Mouse (Mus musculus) cerebellum, adult (tissue): ENCODE data around the gene Ppp1ca.
A peak's percentile ranks its signal among the peaks of the same experiment; 100 is the strongest.

Experiments used
- ATAC-seq: cut with Nextera tagmentation; 2 replicates; pipeline ENCODE4 v1.9.2; 2017; ENCODE audit warnings: mild to moderate bottlenecking, moderate library complexity, mixed read lengths; ENCODE audit not compliant: insufficient number of reproducible peaks, low FRiP score, low TSS enrichment

The Ppp1ca gene

GRCm38 (mm10) chr19:4181892-4182291, 10.0 kb upstream of the Ppp1ca start:
- ATAC-seq: no peak

- no peak for ATAC-seq
Observed at GRCm38 (mm10) chr19:4183689-4184088, 8.2 kb upstream of the Ppp1ca start.

- no peak for ATAC-seq
Observed at GRCm38 (mm10) chr19:4184976-4185975, 6.6 kb upstream of the Ppp1ca start.

GRCm38 (mm10) chr19:4187303-4187702, 4.6 kb upstream of the Ppp1ca start:
- ATAC-seq: no peak

GRCm38 (mm10) chr19:4189051-4189620, 2.7 kb upstream of the Ppp1ca start:
- no peak for ATAC-seq

GRCm38 (mm10) chr19:4190831-4191334, 982 bp upstream of the Ppp1ca start, which contains the start of gene Tbc1d10c:
TSS of gene Tbc1d10c (minus strand) at chr19:4191284.
- no peak for ATAC-seq

GRCm38 (mm10) chr19:4192251-4192985, 553 bp downstream of the Ppp1ca start:
- ATAC-seq: no peak

GRCm38 (mm10) chr19:4193129-4193528, 1.3 kb downstream of the Ppp1ca start:
- no peak for ATAC-seq

GRCm38 (mm10) chr19:4194021-4194724, 2.3 kb downstream of the Ppp1ca start:
- ATAC-seq: no peak

GRCm38 (mm10) chr19:4194776-4195650, 3.1 kb downstream of the Ppp1ca start:
- ATAC-seq: no peak

- ATAC-seq: no peak
Observed at GRCm38 (mm10) chr19:4196048-4196447, 4.2 kb downstream of the Ppp1ca start.

GRCm38 (mm10) chr19:4196548-4196947, 4.7 kb downstream of the Ppp1ca start:
- ATAC-seq: no peak

- ATAC-seq: no peak
Observed at GRCm38 (mm10) chr19:4197180-4197579, 5.3 kb downstream of the Ppp1ca start.

- peak; percentile 75; the same call in 1 of the 2 replicates for ATAC-seq
Observed at GRCm38 (mm10) chr19:4201291-4201909, 9.5 kb downstream of the Ppp1ca start, which contains the start of gene Rad9a. TSS of gene Rad9a (minus strand) at chr19:4201662.

- no peak for ATAC-seq
Observed at GRCm38 (mm10) chr19:4202149-4202548, 10.3 kb downstream of the Ppp1ca start.

- ATAC-seq: no peak
Observed at GRCm38 (mm10) chr19:4203148-4203547, 11.3 kb downstream of the Ppp1ca start.

GRCm38 (mm10) chr19:4203604-4204326, 11.9 kb downstream of the Ppp1ca start:
- ATAC-seq: no peak

- ATAC-seq: no peak
Observed at GRCm38 (mm10) chr19:4204889-4205288, 13.0 kb downstream of the Ppp1ca start.
